Mouse (Mus musculus): ENCODE measurements at regions not wholly inside any gene's neighbourhood (a gene's known extent, or its start where the extent isn't known, plus 50 kb on each side); places are given as distances from the start of the nearest gene placed in this dataset.
"Not testable (repeated sequence)": the region's sequence is repeated elsewhere in the genome, so short reads cannot be mapped to it uniquely, and the experiment has no call there.

- peak; percentile 65 for DNase-seq
Observed at GRCm38 (mm10) chr12:21784403-21784802, 367.0 kb upstream of the Ywhaq start.

GRCm38 (mm10) chr12:21778717-21779116 lies 361.3 kb upstream of the Ywhaq start:
- not testable (repeated sequence) for DNase-seq

GRCm38 (mm10) chr12:21778308-21778707 lies 360.9 kb upstream of the Ywhaq start:
- not testable (repeated sequence) for DNase-seq

GRCm38 (mm10) chr12:21767717-21768116 lies 350.3 kb upstream of the Ywhaq start:
- DNase-seq = not testable (repeated sequence)
